Mouse (Mus musculus) limb, embryonic 14.5 days (tissue): ENCODE data around the gene Zfp385c. TPM values are rescaled to one million over a fixed set of nuclear protein-coding genes. Genes with fewer than 3 reads are reported as not detected.

Source experiments
- ATAC-seq: fragments of 200-750 bp; cut with Nextera tagmentation; 2 replicates; pipeline ENCODE4 v1.8.0; 2017; ENCODE audit warnings: low read depth, moderate number of reproducible peaks, moderate TSS enrichment; ENCODE audit not compliant: low FRiP score
- DNase-seq: peaks from one replicate; pipeline ENCODE4 v3.0.0-alpha.2; 2015; ENCODE audit warnings: low spot score
- H3K27ac ChIP-seq: fragments of 300-500 bp; sonication (generic); replicated peaks from 2 replicates; pipeline ENCODE4 v1.5.1; 2014; ENCODE audit warnings: low read depth, mild to moderate bottlenecking, low read length, moderate library complexity, mixed read lengths
- H3K27me3 ChIP-seq: fragments of 300-500 bp; sonication (generic); 2 replicates; pipeline ENCODE4 v1.6.1; 2014; ENCODE audit warnings: low read length, mixed read lengths; ENCODE audit not compliant: control insufficient read depth, insufficient read depth
- H3K36me3 ChIP-seq: fragments of 300-500 bp; sonication (generic); 2 replicates; pipeline ENCODE4 v1.6.1; 2014; ENCODE audit warnings: mild to moderate bottlenecking, low read length, moderate library complexity, mixed read lengths; ENCODE audit not compliant: control insufficient read depth, insufficient read depth
- H3K4me1 ChIP-seq: fragments of 300-500 bp; sonication (generic); 2 replicates; pipeline ENCODE4 v1.6.1; 2014; ENCODE audit warnings: antibody characterized with exemption, low read length, mixed read lengths; ENCODE audit not compliant: control insufficient read depth, insufficient read depth
- H3K4me2 ChIP-seq: fragments of 300-500 bp; sonication (generic); replicated peaks from 2 replicates; pipeline ENCODE4 v1.6.1; 2014; ENCODE audit warnings: low read depth, mild to moderate bottlenecking, low read length, moderate library complexity; ENCODE audit not compliant: severe bottlenecking
- H3K4me3 ChIP-seq: fragments of 300-500 bp; sonication (generic); replicated peaks from 2 replicates; pipeline ENCODE4 v1.5.1; 2014; ENCODE audit warnings: low read length
- H3K9ac ChIP-seq: fragments of 300-500 bp; sonication (generic); 2 replicates; pipeline ENCODE4 v1.6.1; 2014; ENCODE audit warnings: mild to moderate bottlenecking, low read depth, low read length, moderate library complexity; ENCODE audit not compliant: severe bottlenecking
- H3K9me3 ChIP-seq: fragments of 300-500 bp; sonication (generic); 2 replicates; pipeline ENCODE4 v1.6.1; 2016; ENCODE audit warnings: low read length; ENCODE audit not compliant: control insufficient read depth
- POLR2A ChIP-seq: fragments of 200-500 bp; IDR thresholded peaks from 2 replicates; pipeline ENCODE4 v1.8.0; 2012; ENCODE audit warnings: inconsistent platforms, mild to moderate bottlenecking, moderate library complexity, borderline replicate concordance; ENCODE audit not compliant: insufficient read depth, insufficient read length; ENCODE audit errors: extremely low read depth
- WGBS: fragments of 180-500 bp; shearing (Covaris S2); extraction: QIAGEN DNeasy Blood & Tissue Kit; methylation state at CpG from one replicate; pipeline ENCODE4 v1.1.7; 2014; 5-methylcytosine and 5-hydroxymethylcytosine counted together
- polyA plus RNA-seq, 2 experiments: library from polyadenylated mRNA; depleted of rRNA in 1 of 2; stranded (reverse) in 1 of 2; unstranded in 1 of 2; fragments of >200 nt; fragmentation: Nextera tagmentation in 1 of 2; extraction: Ambion mirVana in 1 of 2; gene quantifications; 2 replicates each; pipeline versions ENCODE4 v1.2.1 to v1.2.3; 2012 to 2014

The Zfp385c gene
- polyA plus RNA-seq, 2 experiments: 0.72 to 6.4 TPM

GRCm38 (mm10) chr11:100721254-100721653 lies 29.0 kb upstream of the Zfp385c start:
- H3K9me3 ChIP-seq: no peaks in the 10 kb centered on the region
- no peak for DNase-seq
- H3K4me1 ChIP-seq: peaks cover 3% of the 10 kb centered on the region; the same call in 1 of the 2 replicates
- WGBS: 74% methylated on average over 4 of the region's 4 CpGs
- no peaks in the 10 kb centered on the region for H3K27me3 ChIP-seq
- ATAC-seq: no peak
- no peak for TF ChIP-seq POLR2A
- no peak overlapping the region for H3K9ac ChIP-seq
- no peak overlapping the region for H3K4me3 ChIP-seq
- H3K36me3 ChIP-seq: peaks cover 41% of the 10 kb centered on the region
- H3K27ac ChIP-seq: no peak overlapping the region
- no peak overlapping the region for H3K4me2 ChIP-seq

GRCm38 (mm10) chr11:100720345-100720744 lies 28.1 kb upstream of the Zfp385c start:
- peaks cover 3% of the 10 kb centered on the region; the same call in 1 of the 2 replicates for H3K4me1 ChIP-seq

GRCm38 (mm10) chr11:100719893-100720292 lies 27.6 kb upstream of the Zfp385c start:
- no peak overlapping the region for H3K27ac ChIP-seq
- no peak for TF ChIP-seq POLR2A

More at GRCm38 (mm10) chr11:100720345-100720744, 28.1 kb upstream of the Zfp385c start:
- ATAC-seq: no peak
- WGBS: 65% methylated on average over 5 of the region's 5 CpGs
- Histone ChIP-seq H3K36me3 (peaks cover 50% of the 10 kb centered on the region), H3K27me3 (no peaks in the 10 kb centered on the region), H3K27ac (no peak overlapping the region), H3K4me2 (no peak overlapping the region), H3K9me3 (no peaks in the 10 kb centered on the region), H3K9ac (no peak overlapping the region), H3K4me3 (no peak overlapping the region)
- DNase-seq: no peak
- TF ChIP-seq POLR2A: no peak

GRCm38 (mm10) chr11:100719312-100719711 lies 27.1 kb upstream of the Zfp385c start:
- 90% methylated on average over 3 of the region's 3 CpGs for WGBS
- ATAC-seq: no peak
- Histone ChIP-seq H3K4me2 (no peak overlapping the region), H3K9me3 (no peaks in the 10 kb centered on the region), H3K4me3 (no peak overlapping the region), H3K36me3 (peaks cover 53% of the 10 kb centered on the region), H3K4me1 (peaks cover 3% of the 10 kb centered on the region; the same call in 1 of the 2 replicates), H3K9ac (no peak overlapping the region), H3K27ac (no peak overlapping the region), H3K27me3 (no peaks in the 10 kb centered on the region)
- no peak for DNase-seq
- TF ChIP-seq POLR2A: no peak

More at GRCm38 (mm10) chr11:100719893-100720292, 27.6 kb upstream of the Zfp385c start:
- ATAC-seq (no peak), DNase-seq (no peak)
- 80% methylated on average over 11 of the region's 11 CpGs for WGBS
- Histone ChIP-seq H3K9ac (no peak overlapping the region), H3K4me1 (peaks cover 3% of the 10 kb centered on the region; the same call in 1 of the 2 replicates), H3K9me3 (no peaks in the 10 kb centered on the region), H3K36me3 (peaks cover 53% of the 10 kb centered on the region), H3K4me2 (no peak overlapping the region), H3K4me3 (no peak overlapping the region), H3K27me3 (no peaks in the 10 kb centered on the region)

- TF ChIP-seq POLR2A: no peak
- Histone ChIP-seq H3K27ac (no peak overlapping the region), H3K9me3 (no peaks in the 10 kb centered on the region), H3K27me3 (no peaks in the 10 kb centered on the region), H3K9ac (no peak overlapping the region), H3K4me2 (no peak overlapping the region), H3K4me3 (no peak overlapping the region), H3K4me1 (peaks cover 6% of the 10 kb centered on the region), H3K36me3 (peaks cover 53% of the 10 kb centered on the region)
- ATAC-seq (no peak), DNase-seq (no peak)
- WGBS: 77% methylated on average over 4 of the region's 4 CpGs
Measured at GRCm38 (mm10) chr11:100718866-100719265, 26.6 kb upstream of the Zfp385c start.
